Mouse (Mus musculus): ENCODE results near the gene Rtp4. TPM values are rescaled to one million over a fixed set of nuclear protein-coding genes. Genes with fewer than 3 reads are reported as not detected.

Gene Rtp4
- polyA plus RNA-seq, 1 experiment from 2014 or later = 2.0 TPM

- no peak overlapping the region for H3K4me2 ChIP-seq (ENCODE audit: low read depth, severe bottlenecking)
- no peak overlapping the region for H3K9ac ChIP-seq (ENCODE audit: low read length)
- H3K4me3 ChIP-seq (ENCODE audit: low read depth, low read length) = no peak overlapping the region
- H3K27ac ChIP-seq (replicated peaks; ENCODE audit: low read depth, low read length) = no peak overlapping the region
- DNase-seq (ENCODE audit: low spot score) (no peak), ATAC-seq (ENCODE audit: insufficient number of reproducible peaks, low FRiP score, low TSS enrichment, low read depth) (no peak)
- 31% methylated on average over 1 of the region's 1 CpGs for WGBS
- no peaks in the 10 kb centered on the region for H3K4me1 ChIP-seq (ENCODE audit: control insufficient read depth, insufficient read depth, low read length)
- no peaks in the 10 kb centered on the region for H3K9me3 ChIP-seq (ENCODE audit: control insufficient read depth, low read length)
- H3K36me3 ChIP-seq (ENCODE audit: control insufficient read depth, insufficient read depth, low read length) = no peaks in the 10 kb centered on the region
- H3K27me3 ChIP-seq (ENCODE audit: control insufficient read depth, insufficient read depth, low read length) = no peaks in the 10 kb centered on the region
Measured at GRCm38 (mm10) chr16:23607911-23608410, 87.9 kb downstream of the Rtp4 start.

- no peaks in the 10 kb centered on the region for H3K9me3 ChIP-seq (ENCODE audit: control insufficient read depth, low read length)
- DNase-seq (ENCODE audit: low spot score) = peak; percentile 40
- H3K4me2 ChIP-seq (ENCODE audit: low read depth, severe bottlenecking) = peak overlapping the region; percentile 5; the same call in 1 of the 2 replicates
- no peak overlapping the region for H3K4me3 ChIP-seq (ENCODE audit: low read depth, low read length)
- no peak for ATAC-seq (ENCODE audit: insufficient number of reproducible peaks, low FRiP score, low TSS enrichment, low read depth)
- no peak overlapping the region; the same call in 1 of the 2 replicates for H3K9ac ChIP-seq (ENCODE audit: low read length)
- no peaks in the 10 kb centered on the region for H3K27me3 ChIP-seq (ENCODE audit: control insufficient read depth, insufficient read depth, low read length)
- H3K36me3 ChIP-seq (ENCODE audit: control insufficient read depth, insufficient read depth, low read length) = no peaks in the 10 kb centered on the region
- no peaks in the 10 kb centered on the region for H3K4me1 ChIP-seq (ENCODE audit: control insufficient read depth, insufficient read depth, low read length)
- WGBS = 46% methylated on average over 11 of the region's 11 CpGs
- no peak overlapping the region for H3K27ac ChIP-seq (replicated peaks; ENCODE audit: low read depth, low read length)
Measured at GRCm38 (mm10) chr16:23609748-23610185, 89.7 kb downstream of the Rtp4 start.

GRCm38 (mm10) chr16:23624205-23624604 lies 104.1 kb downstream of the Rtp4 start:
- DNase-seq (ENCODE audit: low spot score) = no peak
- Histone ChIP-seq H3K9me3 (ENCODE audit: control insufficient read depth, low read length) (no peaks in the 10 kb centered on the region), H3K4me3 (ENCODE audit: low read depth, low read length) (no peak overlapping the region), H3K4me2 (ENCODE audit: low read depth, severe bottlenecking) (no peak overlapping the region), H3K27me3 (ENCODE audit: control insufficient read depth, insufficient read depth, low read length) (no peaks in the 10 kb centered on the region), H3K4me1 (ENCODE audit: control insufficient read depth, insufficient read depth, low read length) (no peaks in the 10 kb centered on the region), H3K36me3 (ENCODE audit: control insufficient read depth, insufficient read depth, low read length) (no peaks in the 10 kb centered on the region), H3K27ac (replicated peaks; ENCODE audit: low read depth, low read length) (no peak overlapping the region), H3K9ac (ENCODE audit: low read length) (no peak overlapping the region)
- no peak for ATAC-seq (ENCODE audit: insufficient number of reproducible peaks, low FRiP score, low TSS enrichment, low read depth)
- WGBS = 65% methylated on average over 4 of the region's 4 CpGs

- H3K9me3 ChIP-seq (ENCODE audit: control insufficient read depth, low read length) = no peaks in the 10 kb centered on the region
- no peak overlapping the region for H3K4me2 ChIP-seq (ENCODE audit: low read depth, severe bottlenecking)
- H3K9ac ChIP-seq (ENCODE audit: low read length) = no peak overlapping the region
- 81% methylated on average over 2 of the region's 2 CpGs for WGBS
- H3K27ac ChIP-seq (replicated peaks; ENCODE audit: low read depth, low read length) = no peak overlapping the region
- DNase-seq (ENCODE audit: low spot score) (no peak), ATAC-seq (ENCODE audit: insufficient number of reproducible peaks, low FRiP score, low TSS enrichment, low read depth) (no peak)
- no peak overlapping the region for H3K4me3 ChIP-seq (ENCODE audit: low read depth, low read length)
- H3K27me3 ChIP-seq (ENCODE audit: control insufficient read depth, insufficient read depth, low read length) = no peaks in the 10 kb centered on the region
- H3K4me1 ChIP-seq (ENCODE audit: control insufficient read depth, insufficient read depth, low read length) = no peaks in the 10 kb centered on the region
- no peaks in the 10 kb centered on the region for H3K36me3 ChIP-seq (ENCODE audit: control insufficient read depth, insufficient read depth, low read length)
Measured at GRCm38 (mm10) chr16:23631531-23631930, 111.4 kb downstream of the Rtp4 start.

GRCm38 (mm10) chr16:23632681-23633080 lies 112.6 kb downstream of the Rtp4 start:
- Histone ChIP-seq H3K27me3 (ENCODE audit: control insufficient read depth, insufficient read depth, low read length) (no peaks in the 10 kb centered on the region), H3K36me3 (ENCODE audit: control insufficient read depth, insufficient read depth, low read length) (no peaks in the 10 kb centered on the region), H3K27ac (replicated peaks; ENCODE audit: low read depth, low read length) (no peak overlapping the region), H3K9me3 (ENCODE audit: control insufficient read depth, low read length) (no peaks in the 10 kb centered on the region), H3K4me1 (ENCODE audit: control insufficient read depth, insufficient read depth, low read length) (no peaks in the 10 kb centered on the region), H3K4me2 (ENCODE audit: low read depth, severe bottlenecking) (no peak overlapping the region), H3K9ac (ENCODE audit: low read length) (no peak overlapping the region), H3K4me3 (ENCODE audit: low read depth, low read length) (no peak overlapping the region)
- DNase-seq (ENCODE audit: low spot score) (no peak), ATAC-seq (ENCODE audit: insufficient number of reproducible peaks, low FRiP score, low TSS enrichment, low read depth) (no peak)
- 66% methylated on average over 2 of the region's 2 CpGs for WGBS

GRCm38 (mm10) chr16:23653028-23653427 lies 132.9 kb downstream of the Rtp4 start:
- WGBS = 95% methylated on average over 5 of the region's 5 CpGs
- DNase-seq (ENCODE audit: low spot score) (no peak), ATAC-seq (ENCODE audit: insufficient number of reproducible peaks, low FRiP score, low TSS enrichment, low read depth) (no peak)
- H3K4me3 ChIP-seq (ENCODE audit: low read depth, low read length) = no peak overlapping the region
- H3K9ac ChIP-seq (ENCODE audit: low read length) = no peak overlapping the region
- H3K36me3 ChIP-seq (ENCODE audit: control insufficient read depth, insufficient read depth, low read length) = no peaks in the 10 kb centered on the region
- no peaks in the 10 kb centered on the region for H3K27me3 ChIP-seq (ENCODE audit: control insufficient read depth, insufficient read depth, low read length)
- H3K9me3 ChIP-seq (ENCODE audit: control insufficient read depth, low read length) = no peaks in the 10 kb centered on the region
- no peak overlapping the region for H3K4me2 ChIP-seq (ENCODE audit: low read depth, severe bottlenecking)
- no peaks in the 10 kb centered on the region for H3K4me1 ChIP-seq (ENCODE audit: control insufficient read depth, insufficient read depth, low read length)
- H3K27ac ChIP-seq (replicated peaks; ENCODE audit: low read depth, low read length) = no peak overlapping the region

GRCm38 (mm10) chr16:23653479-23653878 lies 133.4 kb downstream of the Rtp4 start:
- 88% methylated on average over 4 of the region's 4 CpGs for WGBS
- Histone ChIP-seq H3K9me3 (ENCODE audit: control insufficient read depth, low read length) (no peaks in the 10 kb centered on the region), H3K36me3 (ENCODE audit: control insufficient read depth, insufficient read depth, low read length) (no peaks in the 10 kb centered on the region), H3K9ac (ENCODE audit: low read length) (no peak overlapping the region), H3K27me3 (ENCODE audit: control insufficient read depth, insufficient read depth, low read length) (no peaks in the 10 kb centered on the region), H3K4me1 (ENCODE audit: control insufficient read depth, insufficient read depth, low read length) (no peaks in the 10 kb centered on the region), H3K4me2 (ENCODE audit: low read depth, severe bottlenecking) (no peak overlapping the region), H3K4me3 (ENCODE audit: low read depth, low read length) (no peak overlapping the region), H3K27ac (replicated peaks; ENCODE audit: low read depth, low read length) (no peak overlapping the region)
- no peak for DNase-seq (ENCODE audit: low spot score)
- no peak for ATAC-seq (ENCODE audit: insufficient number of reproducible peaks, low FRiP score, low TSS enrichment, low read depth)

- no peak for ATAC-seq (ENCODE audit: insufficient number of reproducible peaks, low FRiP score, low TSS enrichment, low read depth)
- Histone ChIP-seq H3K27ac (replicated peaks; ENCODE audit: low read depth, low read length) (no peak overlapping the region), H3K4me1 (ENCODE audit: control insufficient read depth, insufficient read depth, low read length) (no peaks in the 10 kb centered on the region), H3K27me3 (ENCODE audit: control insufficient read depth, insufficient read depth, low read length) (no peaks in the 10 kb centered on the region), H3K9ac (ENCODE audit: low read length) (no peak overlapping the region), H3K36me3 (ENCODE audit: control insufficient read depth, insufficient read depth, low read length) (no peaks in the 10 kb centered on the region), H3K4me3 (ENCODE audit: low read depth, low read length) (no peak overlapping the region), H3K4me2 (ENCODE audit: low read depth, severe bottlenecking) (no peak overlapping the region), H3K9me3 (ENCODE audit: control insufficient read depth, low read length) (no peaks in the 10 kb centered on the region)
- no peak for DNase-seq (ENCODE audit: low spot score)
- 77% methylated on average over 13 of the region's 13 CpGs for WGBS
Measured at GRCm38 (mm10) chr16:23659597-23660531, 139.8 kb downstream of the Rtp4 start.

Measured in limb, embryonic 11.5 days (tissue).